In genomic region chr6:143516746-143517145, GRCm38 (mm10) we compare ENCODE assay signal across 30 mouse cellular contexts.
"Had no signal": no experiment of that assay in that cellular context is flagged by ENCODE, and none has a peak within 500 bp of the region (broad histone marks: within the 10 kb centered on the region; RNA-seq: fewer than 3 reads in every experiment).

No protein-coding gene starts in this region.

- H3K27ac ChIP-seq: left cerebral cortex, adult 2 months; limb, embryonic 10.5 days; limb, embryonic 12.5 days; limb, embryonic 13.5 days; limb, embryonic 15.5 days; liver, embryonic 13.5 days; liver, embryonic 14.5 days; liver, embryonic 15.5 days; lung, embryonic 15.5 days; macrophage; midbrain, embryonic 10.5 days; midbrain, embryonic 12.5 days; midbrain, embryonic 13.5 days; midbrain, embryonic 15.5 days; neural tube, embryonic 12.5 days had no signal

- DNase-seq: left cerebral cortex, postnatal 4 days; liver; liver, embryonic 13.5 days; lung, adult 18-20 months; lung, adult 2 months; lung, embryonic 14.5 days; lung, postnatal 10 days; lung, postnatal 14 days; lung, postnatal 36 days; lung, postnatal 4 days; midbrain, embryonic 14.5 days had no signal

- H3K4me1 ChIP-seq: limb, embryonic 10.5 days; limb, embryonic 12.5 days; limb, embryonic 13.5 days; limb, embryonic 15.5 days; liver, embryonic 13.5 days; liver, embryonic 15.5 days; lung, embryonic 15.5 days; megakaryocyte, embryonic 14.5 days; midbrain, embryonic 10.5 days; midbrain, embryonic 12.5 days; midbrain, embryonic 13.5 days; midbrain, embryonic 15.5 days; neural tube, embryonic 12.5 days had no signal

- ATAC-seq: lung, postnatal 0 days; midbrain, embryonic 13.5 days; midbrain, embryonic 15.5 days; midbrain, embryonic 16.5 days had no signal

- H3K27me3 ChIP-seq: limb, embryonic 12.5 days; liver, embryonic 13.5 days; liver, embryonic 15.5 days; lung, embryonic 15.5 days; megakaryocyte, embryonic 14.5 days; midbrain, embryonic 12.5 days; midbrain, embryonic 13.5 days; midbrain, embryonic 15.5 days; neural tube, embryonic 12.5 days had no signal

- H3K36me3 ChIP-seq: limb, embryonic 12.5 days; limb, embryonic 13.5 days; limb, embryonic 15.5 days; liver, embryonic 13.5 days; liver, embryonic 15.5 days; lung, embryonic 15.5 days; midbrain, embryonic 10.5 days; midbrain, embryonic 12.5 days; midbrain, embryonic 13.5 days; midbrain, embryonic 15.5 days; neural tube, embryonic 12.5 days had no signal

- H3K4me3 ChIP-seq: left cerebral cortex, adult 2 months; limb, embryonic 10.5 days; limb, embryonic 12.5 days; limb, embryonic 13.5 days; limb, embryonic 15.5 days; liver, embryonic 13.5 days; liver, embryonic 15.5 days; lung, embryonic 15.5 days; megakaryocyte, embryonic 14.5 days; midbrain, embryonic 10.5 days; midbrain, embryonic 12.5 days; midbrain, embryonic 13.5 days; midbrain, embryonic 15.5 days; myocyte; neural tube, embryonic 12.5 days had no signal

- H3K9me3 ChIP-seq: limb, embryonic 10.5 days; limb, embryonic 13.5 days; limb, embryonic 15.5 days; lung, embryonic 15.5 days; midbrain, embryonic 13.5 days; midbrain, embryonic 15.5 days; neural tube, embryonic 12.5 days had no signal

- H3K4me2 ChIP-seq: limb, embryonic 12.5 days; limb, embryonic 13.5 days; limb, embryonic 15.5 days; liver, embryonic 13.5 days; liver, embryonic 15.5 days; lung, embryonic 14.5 days; lung, embryonic 15.5 days; midbrain, embryonic 11.5 days; midbrain, embryonic 12.5 days; midbrain, embryonic 13.5 days; midbrain, embryonic 15.5 days; neural tube, embryonic 12.5 days had no signal

- H3K9ac ChIP-seq: limb, embryonic 12.5 days; limb, embryonic 13.5 days; limb, embryonic 15.5 days; liver, embryonic 13.5 days; liver, embryonic 14.5 days; liver, embryonic 15.5 days; lung, embryonic 14.5 days; lung, embryonic 15.5 days; midbrain, embryonic 12.5 days; midbrain, embryonic 13.5 days; midbrain, embryonic 15.5 days; neural tube, embryonic 12.5 days had no signal
